Mouse (Mus musculus) spleen, postnatal 14 days (tissue): ENCODE results near the gene Gm8068.
"Not testable (repeated sequence)": the region's sequence is repeated elsewhere in the genome, so short reads cannot be mapped to it uniquely, and the experiment has no call there.

Experiments used
- DNase-seq, 2 experiments: peaks; one replicate each; pipeline ENCODE4 v3.0.0; 2021 to 2022; ENCODE audit warnings: low spot score in 2 of 2

The Gm8068 gene

GRCm38 (mm10) chr14:41701785-41702184, at the start of gene Gm8068:
Gene Gm8068 (minus strand): TSS chr14:41701885.
- DNase-seq = not testable (repeated sequence)

GRCm38 (mm10) chr14:41750514-41750913, 48.8 kb upstream of the Gm8068 start, which contains the start of gene Gm7929:
Gene Gm7929 (minus strand): TSS chr14:41750614.
- not testable (repeated sequence) for DNase-seq

GRCm38 (mm10) chr14:41723437-41723836, 21.8 kb upstream of the Gm8068 start:
- not testable (repeated sequence) for DNase-seq

GRCm38 (mm10) chr14:41717180-41717579, 15.5 kb upstream of the Gm8068 start:
- not testable (repeated sequence) for DNase-seq

GRCm38 (mm10) chr14:41648176-41648575, 53.5 kb downstream of the Gm8068 start:
- DNase-seq = not testable (repeated sequence)
